Mouse (Mus musculus) heart, embryonic 13.5 days (tissue): ENCODE measurements around the gene Hs6st1. TPM values are rescaled to one million over a fixed set of nuclear protein-coding genes. Genes with fewer than 3 reads are reported as not detected.

Experiments used
- ATAC-seq: fragments of 200-750 bp; cut with Nextera tagmentation; 2 replicates; pipeline ENCODE4 v1.8.0; 2017; ENCODE audit warnings: moderate TSS enrichment; ENCODE audit not compliant: insufficient number of reproducible peaks, low FRiP score, low TSS enrichment; ENCODE audit errors: extremely low read depth
- H3K27ac ChIP-seq: fragments of 300-500 bp; sonication (generic); replicated peaks from 2 replicates; pipeline ENCODE4 v1.5.1; 2015; ENCODE audit warnings: moderate library complexity, mild to moderate bottlenecking, inconsistent platforms
- H3K27me3 ChIP-seq: fragments of 300-500 bp; sonication (generic); replicated peaks from 2 replicates; pipeline ENCODE4 v1.6.1; 2015; ENCODE audit warnings: mild to moderate bottlenecking, inconsistent platforms
- H3K36me3 ChIP-seq: fragments of 300-500 bp; sonication (generic); 2 replicates; pipeline ENCODE4 v1.6.1; 2015; ENCODE audit warnings: mild to moderate bottlenecking, inconsistent platforms
- H3K4me1 ChIP-seq: fragments of 300-500 bp; sonication (generic); 2 replicates; pipeline ENCODE4 v1.6.1; 2015; ENCODE audit warnings: inconsistent platforms
- H3K4me2 ChIP-seq: fragments of 300-500 bp; sonication (generic); 2 replicates; pipeline ENCODE4 v1.6.1; 2015; ENCODE audit warnings: inconsistent platforms, mild to moderate bottlenecking, moderate library complexity
- H3K4me3 ChIP-seq: fragments of 300-500 bp; sonication (generic); 2 replicates; pipeline ENCODE4 v1.5.1; 2015; ENCODE audit warnings: moderate library complexity, mild to moderate bottlenecking, inconsistent platforms
- H3K9ac ChIP-seq: fragments of 300-500 bp; sonication (generic); 2 replicates; pipeline ENCODE4 v1.6.1; 2015; ENCODE audit warnings: inconsistent platforms, mild to moderate bottlenecking, moderate library complexity
- H3K9me3 ChIP-seq: fragments of 300-500 bp; sonication (generic); 2 replicates; pipeline ENCODE4 v1.6.1; 2016; ENCODE audit warnings: inconsistent platforms
- WGBS: fragments of 180-500 bp; shearing (Covaris S2); methylation state at CpG from one replicate; pipeline ENCODE4 v1.1.7; 2015; ENCODE audit warnings: mixed read lengths; 5-methylcytosine and 5-hydroxymethylcytosine counted together
- polyA plus RNA-seq: library from polyadenylated mRNA; unstranded; fragments of >200 nt; fragmentation: Nextera tagmentation; extraction: Ambion mirVana; gene quantifications from 2 replicates; pipeline ENCODE4 v1.2.1, GENCODE M21; 2015

Gene Hs6st1
- polyA plus RNA-seq, 1 experiment from 2014 or later, result 4.2 TPM

DNA sequence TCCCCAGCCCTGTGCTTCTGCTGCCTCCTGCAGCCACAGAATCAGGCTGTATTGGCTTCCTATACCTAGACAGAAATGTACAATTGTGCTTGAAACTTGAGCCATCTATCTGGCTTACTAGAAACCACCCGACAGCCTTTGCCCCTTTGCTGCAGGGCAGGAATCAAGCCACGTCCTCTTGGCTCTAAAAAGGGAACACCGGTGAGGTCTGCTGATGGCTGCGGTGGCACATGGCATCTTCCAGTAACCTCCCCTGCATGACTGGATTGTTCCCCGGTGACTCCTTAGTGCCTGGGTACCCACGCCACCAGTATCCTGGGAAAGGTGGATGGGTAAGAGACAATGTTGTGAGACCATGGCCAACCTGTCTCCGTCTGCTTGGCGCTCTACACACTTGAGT lies 5.4 kb downstream of the Hs6st1 start:
- no peak for ATAC-seq
- H3K4me2 ChIP-seq, result peak overlapping the region; percentile 99
- WGBS, result 67% methylated on average over 8 of the region's 8 CpGs

DNA sequence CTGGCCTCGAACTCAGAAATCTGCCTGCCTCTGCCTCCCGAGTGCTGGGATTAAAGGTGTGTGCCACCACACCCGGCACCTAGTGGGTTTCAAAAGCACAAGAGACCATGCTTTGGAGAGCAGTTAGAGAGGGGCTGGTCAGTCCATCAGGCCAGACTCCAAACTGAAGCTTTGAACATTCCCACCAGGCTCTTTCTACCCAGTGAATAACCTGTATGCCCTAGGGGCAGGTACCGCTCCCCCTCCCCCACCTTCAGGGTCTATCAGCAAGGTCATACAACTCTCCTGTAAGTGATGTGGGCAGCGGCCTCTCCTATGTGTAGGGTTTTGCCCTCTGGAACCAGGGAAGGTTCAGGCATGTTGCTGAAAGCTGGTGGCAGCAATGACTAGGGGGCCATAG lies 6.0 kb downstream of the Hs6st1 start:
- Histone ChIP-seq H3K4me2 (no peak overlapping the region), H3K9me3 (no peaks in the 10 kb centered on the region), H3K27me3 (no peaks in the 10 kb centered on the region), H3K36me3 (peaks cover 42% of the 10 kb centered on the region), H3K4me1 (peaks cover 92% of the 10 kb centered on the region), H3K9ac (0 out of 2 replicates have a peak overlapping the region, but pooled peaks have one; percentile 37), H3K4me3 (no peak overlapping the region), H3K27ac (peak overlapping the region; percentile 21; the same call in 1 of the 2 replicates)
- no peak for ATAC-seq
- 84% methylated on average over 5 of the region's 5 CpGs for WGBS

More for the DNA sequence above, 5.4 kb downstream of the Hs6st1 start:
- H3K9ac ChIP-seq, result peak overlapping the region; percentile 44; the same call in 1 of the 2 replicates
- no peaks in the 10 kb centered on the region for H3K9me3 ChIP-seq
- H3K27ac ChIP-seq, result peak overlapping the region; percentile 43; the same call in 1 of the 2 replicates
- no peaks in the 10 kb centered on the region for H3K27me3 ChIP-seq
- peaks cover 40% of the 10 kb centered on the region for H3K36me3 ChIP-seq
- no peak overlapping the region for H3K4me3 ChIP-seq
- H3K4me1 ChIP-seq, result peaks cover 89% of the 10 kb centered on the region

DNA sequence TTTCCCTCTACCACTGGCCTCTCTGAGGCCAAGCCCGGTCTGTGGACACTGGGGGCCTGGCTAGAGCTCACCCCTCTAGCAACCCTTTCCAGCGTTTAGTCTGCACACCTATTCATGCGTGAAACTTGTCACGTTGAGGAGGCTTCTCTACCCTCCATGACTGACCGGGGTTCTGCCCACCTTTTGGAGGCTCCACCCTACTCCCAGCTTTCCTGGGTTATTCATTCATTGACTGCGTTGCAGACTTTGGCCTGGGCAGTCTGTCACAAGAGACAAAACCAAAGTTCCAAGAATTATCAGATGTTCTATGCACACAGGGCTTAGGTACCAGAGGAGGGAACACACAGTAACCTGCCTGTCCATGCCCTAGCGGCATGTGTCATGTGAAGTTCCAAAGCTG lies 6.8 kb downstream of the Hs6st1 start:
- peaks cover 42% of the 10 kb centered on the region for H3K36me3 ChIP-seq
- no peak overlapping the region for H3K4me3 ChIP-seq
- no peaks in the 10 kb centered on the region for H3K27me3 ChIP-seq
- no peak overlapping the region for H3K4me2 ChIP-seq
- no peaks in the 10 kb centered on the region for H3K9me3 ChIP-seq
- 0 out of 2 replicates have a peak overlapping the region, but pooled peaks have one; percentile 37 for H3K9ac ChIP-seq
- peak overlapping the region; percentile 21; the same call in 1 of the 2 replicates for H3K27ac ChIP-seq
- H3K4me1 ChIP-seq, result peaks cover 92% of the 10 kb centered on the region
- ATAC-seq, result no peak
- WGBS, result 84% methylated on average over 7 of the region's 7 CpGs

DNA sequence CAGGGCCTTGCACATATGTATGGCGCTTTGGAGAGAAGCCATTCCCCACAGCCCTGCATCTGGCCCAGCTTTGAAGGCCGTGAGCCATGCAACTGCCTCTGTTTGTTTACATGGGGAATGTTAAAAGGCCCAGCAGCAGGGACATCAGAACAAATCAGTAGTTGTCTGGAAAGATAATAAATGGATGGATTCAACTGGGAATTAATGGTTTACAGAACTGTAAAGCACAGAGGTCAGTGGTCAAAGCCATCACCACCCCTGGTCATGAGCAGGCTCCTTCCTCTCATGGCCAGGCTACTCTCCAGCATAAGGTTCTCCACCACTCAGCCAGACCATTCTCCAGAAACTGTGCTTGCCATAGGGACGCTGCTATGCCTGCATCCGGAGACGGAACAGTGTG lies 7.5 kb downstream of the Hs6st1 start:
- WGBS, result 84% methylated on average over 5 of the region's 5 CpGs
- ATAC-seq, result no peak
- no peaks in the 10 kb centered on the region for H3K9me3 ChIP-seq
- H3K9ac ChIP-seq, result no peak overlapping the region; the same call in 1 of the 2 replicates
- peaks cover 92% of the 10 kb centered on the region for H3K4me1 ChIP-seq
- H3K27me3 ChIP-seq, result no peaks in the 10 kb centered on the region
- peaks cover 49% of the 10 kb centered on the region for H3K36me3 ChIP-seq
- H3K4me2 ChIP-seq, result no peak overlapping the region
- no peak overlapping the region for H3K27ac ChIP-seq
- H3K4me3 ChIP-seq, result no peak overlapping the region

DNA sequence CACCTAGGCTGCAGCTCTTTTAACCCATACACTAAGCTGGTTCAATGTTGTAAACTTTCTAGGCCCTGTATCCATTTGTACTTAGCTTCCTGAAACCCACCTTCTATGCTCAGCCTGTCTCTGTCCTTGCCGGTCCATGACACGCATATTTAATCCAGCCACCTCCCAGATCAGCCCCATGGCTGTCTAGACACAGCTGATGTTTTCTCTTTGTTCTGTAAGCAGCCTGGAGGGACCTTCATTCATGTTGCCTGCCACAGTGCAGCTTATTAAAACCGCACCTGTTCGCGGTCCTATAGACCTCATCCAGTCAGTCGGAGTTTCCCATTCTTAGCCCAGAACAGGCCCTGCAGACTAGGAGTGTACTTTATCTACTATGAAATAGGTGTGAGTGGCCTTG lies 8.9 kb downstream of the Hs6st1 start:
- 88% methylated on average over 6 of the region's 6 CpGs for WGBS

DNA sequence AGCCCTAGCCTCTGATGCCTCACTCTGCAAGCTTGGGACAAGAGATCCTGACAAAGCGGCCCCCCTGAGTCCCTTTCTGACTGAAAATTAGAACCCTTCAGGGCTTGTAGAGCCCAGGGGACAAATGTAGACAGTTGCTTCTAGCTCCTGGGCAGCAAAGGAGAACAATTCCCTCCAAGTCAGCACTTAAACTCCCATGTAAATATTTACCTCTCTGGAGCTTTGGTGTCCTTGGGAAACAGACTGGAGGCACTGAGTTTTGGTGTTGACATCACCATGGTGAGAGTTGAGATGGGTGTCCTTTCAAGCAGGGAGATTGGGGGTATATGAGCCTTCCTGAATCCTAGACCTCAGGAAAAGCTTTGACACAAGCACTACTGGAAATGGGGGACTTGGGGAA lies 10.1 kb downstream of the Hs6st1 start:
- H3K4me1 ChIP-seq, result peaks cover 82% of the 10 kb centered on the region
- no peak for ATAC-seq
- no peak overlapping the region for H3K4me3 ChIP-seq
- H3K9ac ChIP-seq, result no peak overlapping the region
- H3K27ac ChIP-seq, result no peak overlapping the region
- H3K36me3 ChIP-seq, result peaks cover 63% of the 10 kb centered on the region
- H3K9me3 ChIP-seq, result no peaks in the 10 kb centered on the region
- H3K27me3 ChIP-seq, result no peaks in the 10 kb centered on the region
- 97% methylated on average over 1 of the region's 1 CpGs for WGBS
- no peak overlapping the region for H3K4me2 ChIP-seq

More for the DNA sequence above, 8.9 kb downstream of the Hs6st1 start:
- Histone ChIP-seq H3K4me1 (peaks cover 92% of the 10 kb centered on the region), H3K4me2 (no peak overlapping the region), H3K9me3 (no peaks in the 10 kb centered on the region), H3K4me3 (no peak overlapping the region), H3K27me3 (no peaks in the 10 kb centered on the region), H3K36me3 (peaks cover 55% of the 10 kb centered on the region), H3K9ac (no peak overlapping the region), H3K27ac (no peak overlapping the region)
- no peak for ATAC-seq

DNA sequence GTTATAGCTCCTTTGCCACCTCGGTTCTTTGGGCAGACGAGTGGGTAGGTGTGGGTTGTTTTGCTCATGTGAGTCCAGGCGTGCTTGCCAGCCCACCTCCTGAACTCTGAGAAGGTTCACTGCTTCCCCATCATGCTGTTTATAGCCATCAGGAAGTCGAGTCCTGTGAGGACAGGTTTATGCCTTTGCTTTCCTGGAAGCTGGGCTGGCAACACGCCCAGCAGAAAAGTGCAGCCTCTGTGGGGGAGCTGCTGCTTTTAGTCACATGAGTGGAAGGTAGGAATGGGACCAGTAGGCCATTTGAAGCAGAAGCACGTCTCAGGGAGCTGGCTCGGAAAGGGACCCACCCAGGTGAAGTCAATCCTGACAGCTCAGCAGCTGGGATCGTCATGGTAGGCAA lies 11.5 kb downstream of the Hs6st1 start:
- ATAC-seq, result no peak

DNA sequence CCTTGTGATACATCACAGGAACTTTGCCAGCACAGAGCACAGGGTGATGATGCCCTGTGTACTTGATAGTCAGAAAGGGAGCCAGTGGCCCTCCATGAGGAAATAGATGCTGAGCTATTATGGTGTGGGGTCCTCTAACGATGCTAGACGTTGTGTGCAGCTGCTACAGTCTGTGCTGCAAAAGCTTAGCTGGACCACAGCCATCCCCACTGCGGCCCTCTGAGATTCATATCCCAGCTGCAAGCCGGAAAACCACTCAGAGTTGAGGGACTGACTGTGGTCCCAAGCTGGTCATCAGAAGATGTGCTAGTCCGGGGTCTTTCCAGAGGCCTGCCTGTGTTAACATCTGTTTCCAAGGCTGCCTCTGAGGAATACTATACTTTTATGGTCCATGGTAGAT lies 12.8 kb downstream of the Hs6st1 start:
- no peak overlapping the region for H3K9ac ChIP-seq
- H3K27me3 ChIP-seq, result no peaks in the 10 kb centered on the region
- H3K36me3 ChIP-seq, result peaks cover 69% of the 10 kb centered on the region
- H3K4me3 ChIP-seq, result no peak overlapping the region
- H3K27ac ChIP-seq, result no peak overlapping the region
- H3K4me1 ChIP-seq, result peaks cover 59% of the 10 kb centered on the region
- WGBS, result 85% methylated on average over 5 of the region's 5 CpGs
- H3K9me3 ChIP-seq, result no peaks in the 10 kb centered on the region
- no peak overlapping the region for H3K4me2 ChIP-seq
- ATAC-seq, result no peak

More for the DNA sequence above, 11.5 kb downstream of the Hs6st1 start:
- Histone ChIP-seq H3K9ac (0 out of 2 replicates have a peak overlapping the region, but pooled peaks have one; percentile 0), H3K9me3 (no peaks in the 10 kb centered on the region), H3K4me3 (no peak overlapping the region), H3K4me1 (peaks cover 69% of the 10 kb centered on the region), H3K27me3 (no peaks in the 10 kb centered on the region), H3K36me3 (peaks cover 69% of the 10 kb centered on the region), H3K27ac (peak overlapping the region; percentile 44), H3K4me2 (no peak overlapping the region)
- 46% methylated on average over 8 of the region's 8 CpGs for WGBS

DNA sequence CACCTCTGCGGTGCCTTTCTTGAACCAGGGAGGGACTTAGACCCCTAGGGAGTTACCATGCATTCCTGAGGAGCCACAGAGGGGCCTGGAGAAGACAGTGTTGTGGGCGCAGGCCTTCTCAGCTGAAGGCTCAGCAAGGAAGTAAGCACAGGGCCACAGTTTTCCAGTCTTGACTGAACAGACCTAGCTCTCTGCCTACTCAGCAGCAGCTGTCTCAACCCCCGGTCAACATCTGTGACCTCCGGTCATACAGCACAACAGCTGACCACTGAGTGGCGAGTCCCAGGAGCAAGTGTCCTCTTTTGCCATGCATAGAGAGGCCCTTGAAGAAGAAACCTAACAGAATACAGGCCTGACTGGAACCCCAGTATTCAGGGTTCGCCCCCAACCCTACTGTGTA lies 14.0 kb downstream of the Hs6st1 start:
- H3K9ac ChIP-seq, result no peak overlapping the region
- ATAC-seq, result no peak
- no peaks in the 10 kb centered on the region for H3K9me3 ChIP-seq
- H3K4me1 ChIP-seq, result peaks cover 53% of the 10 kb centered on the region
- H3K27me3 ChIP-seq, result no peaks in the 10 kb centered on the region
- WGBS, result 85% methylated on average over 6 of the region's 6 CpGs
- no peak overlapping the region for H3K4me3 ChIP-seq
- H3K4me2 ChIP-seq, result no peak overlapping the region
- H3K27ac ChIP-seq, result no peak overlapping the region
- H3K36me3 ChIP-seq, result peaks cover 75% of the 10 kb centered on the region

DNA sequence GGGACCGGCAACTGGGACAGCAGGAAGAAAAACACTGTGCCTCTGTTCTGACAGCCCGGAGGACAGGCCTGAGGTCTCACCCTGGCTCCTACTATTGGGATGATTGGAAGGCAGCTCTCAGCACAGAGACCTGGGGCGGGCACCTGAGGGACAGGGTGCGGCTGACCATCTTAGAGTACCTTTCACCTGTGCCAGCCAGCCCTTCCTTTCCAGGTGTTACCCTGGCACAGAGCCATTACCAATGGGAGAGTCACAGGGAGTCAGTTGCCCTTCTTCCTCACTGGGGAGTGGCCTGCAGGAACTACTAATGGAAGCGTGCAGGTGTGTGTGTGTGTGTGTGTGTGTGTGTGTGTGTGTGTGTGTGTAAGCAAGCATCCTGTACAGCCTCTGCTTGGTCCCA lies 15.4 kb downstream of the Hs6st1 start:
- H3K4me1 ChIP-seq, result peaks cover 53% of the 10 kb centered on the region
- peaks cover 64% of the 10 kb centered on the region for H3K36me3 ChIP-seq
- ATAC-seq, result no peak
- WGBS, result 93% methylated on average over 4 of the region's 5 CpGs
- no peaks in the 10 kb centered on the region for H3K27me3 ChIP-seq
- H3K27ac ChIP-seq, result no peak overlapping the region
- H3K4me2 ChIP-seq, result no peak overlapping the region
- H3K9me3 ChIP-seq, result no peaks in the 10 kb centered on the region
- H3K9ac ChIP-seq, result no peak overlapping the region
- H3K4me3 ChIP-seq, result no peak overlapping the region

DNA sequence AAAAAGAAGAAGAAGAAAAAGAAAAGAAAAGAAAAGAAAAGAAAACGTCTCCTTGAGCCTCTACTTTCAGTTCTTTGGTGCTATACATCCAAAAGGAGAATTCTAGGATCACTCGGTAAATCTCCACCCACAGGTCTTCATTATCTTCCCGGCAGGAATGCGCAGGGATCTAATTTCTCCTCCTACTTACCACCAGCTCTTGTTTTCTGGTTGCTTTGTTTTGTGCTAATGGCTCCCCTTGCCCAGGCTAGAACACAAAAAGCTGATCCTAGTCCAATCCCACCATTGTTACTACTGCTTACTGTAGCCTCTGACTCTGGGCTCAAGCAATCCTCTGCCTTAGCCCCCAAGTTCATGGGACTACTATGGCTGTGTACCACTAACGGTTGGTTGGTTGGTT lies 16.9 kb downstream of the Hs6st1 start:
- H3K36me3 ChIP-seq, result peaks cover 60% of the 10 kb centered on the region
- no peak overlapping the region for H3K9ac ChIP-seq
- 83% methylated on average over 5 of the region's 5 CpGs for WGBS
- peaks cover 53% of the 10 kb centered on the region for H3K4me1 ChIP-seq
- H3K27ac ChIP-seq, result no peak overlapping the region
- ATAC-seq, result no peak
- no peak overlapping the region for H3K4me3 ChIP-seq
- H3K9me3 ChIP-seq, result no peaks in the 10 kb centered on the region
- H3K27me3 ChIP-seq, result no peaks in the 10 kb centered on the region
- no peak overlapping the region for H3K4me2 ChIP-seq

DNA sequence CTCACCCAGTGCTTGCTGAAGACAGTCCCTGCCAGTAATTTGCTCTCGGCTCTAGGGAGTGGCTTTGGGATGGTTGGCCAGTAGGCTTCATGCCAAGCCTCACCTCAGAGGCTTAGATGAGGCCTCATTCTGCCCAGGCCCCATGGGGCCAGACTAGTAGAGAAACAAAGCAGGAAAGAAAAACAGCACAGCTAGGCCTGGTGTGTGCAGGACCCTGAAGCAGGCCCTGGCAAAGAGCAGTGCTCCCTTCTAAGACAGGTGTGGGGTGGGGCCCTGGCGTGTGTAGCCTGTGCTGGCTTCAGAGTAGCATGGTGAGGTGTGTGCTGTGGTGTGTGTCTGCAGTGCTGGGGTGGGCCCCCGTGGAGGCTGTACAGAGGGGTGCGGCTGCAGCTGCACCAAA lies 20.2 kb downstream of the Hs6st1 start:
- H3K4me1 ChIP-seq, result peaks cover 54% of the 10 kb centered on the region
- peak overlapping the region; percentile 60 for H3K9ac ChIP-seq
- H3K4me2 ChIP-seq, result peak overlapping the region; percentile 9
- H3K27ac ChIP-seq, result peak overlapping the region; percentile 77
- no peaks in the 10 kb centered on the region for H3K27me3 ChIP-seq
- H3K4me3 ChIP-seq, result no peak overlapping the region
- no peak for ATAC-seq
- no peaks in the 10 kb centered on the region for H3K9me3 ChIP-seq
- WGBS, result 53% methylated on average over 4 of the region's 4 CpGs
- H3K36me3 ChIP-seq, result peaks cover 39% of the 10 kb centered on the region
